Mouse (Mus musculus) olfactory bulb, adult 2 months (tissue): ENCODE measurements at regions not wholly inside any gene's neighbourhood (a gene's known extent, or its start where the extent isn't known, plus 50 kb on each side); places are given as distances from the start of the nearest gene placed in this dataset.

ENCODE experiments used
- CTCF ChIP-seq: fragments of 200-500 bp; IDR thresholded peaks from 2 replicates; pipeline ENCODE4 v1.5.1; 2012; ENCODE audit warnings: low read depth, mild to moderate bottlenecking, low read length, moderate library complexity; ENCODE audit not compliant: insufficient read depth
- POLR2A ChIP-seq: fragments of 200-500 bp; IDR thresholded peaks from 2 replicates; pipeline ENCODE4 v1.6.1; 2012; ENCODE audit warnings: mild to moderate bottlenecking, low read depth, low read length, moderate library complexity; ENCODE audit not compliant: insufficient read depth

GRCm38 (mm10) chr10:99575294-99575693, 184.2 kb downstream of the Csl start:
- TF ChIP-seq CTCF (no peak), POLR2A (no peak)
